Mouse (Mus musculus): ENCODE data around the gene Brf1. TPM values are rescaled to one million over a fixed set of nuclear protein-coding genes. Genes with fewer than 3 reads are reported as not detected.
A peak's percentile ranks its signal among the peaks of the same experiment; 100 is the strongest.

Brf1 gene
- total RNA-seq, 2 experiments from 2014 or later, result 41.4 to 55.5 TPM

DNA sequence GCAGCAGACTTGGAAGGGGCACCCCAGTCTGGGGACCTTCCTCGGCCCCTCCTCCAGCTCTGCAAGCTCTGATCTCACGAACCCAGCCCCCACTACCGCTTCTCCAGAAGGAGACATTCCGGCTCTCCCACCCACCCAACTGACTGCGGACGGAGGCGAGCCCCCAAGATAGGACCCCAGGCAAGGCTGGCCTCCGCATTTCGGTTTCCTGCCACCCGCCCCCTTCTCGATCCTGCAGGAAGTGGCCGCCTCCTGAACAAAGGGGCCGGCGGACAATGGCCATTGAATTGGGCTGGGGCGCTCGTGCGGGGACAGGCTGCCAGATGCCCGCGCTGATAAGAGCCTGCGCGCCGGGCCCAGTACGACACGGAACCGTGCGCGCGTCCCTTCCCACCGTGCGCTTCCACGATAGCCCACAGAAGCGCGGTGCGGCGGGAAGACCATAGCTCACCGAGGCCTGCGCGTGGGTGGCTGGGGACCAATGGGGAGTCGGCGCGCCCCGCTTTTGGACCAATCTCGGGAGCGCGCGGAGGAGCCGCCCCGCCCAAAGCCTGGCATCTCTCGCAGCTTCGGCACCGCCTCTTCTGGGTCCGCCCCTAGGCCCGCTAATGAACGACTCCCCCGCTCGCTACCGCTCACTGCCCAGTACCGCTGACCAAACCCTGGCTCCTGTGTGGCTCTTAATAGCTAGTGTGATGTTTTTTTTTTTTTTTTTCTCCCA lies 50.3 kb downstream of the Brf1 start:
- peak; percentile 92 to 94 for DNase-seq (ENCODE audit: low spot score in 2 of 2)
- intact Hi-C loops (cut with DNase I), result no loop called here

DNA sequence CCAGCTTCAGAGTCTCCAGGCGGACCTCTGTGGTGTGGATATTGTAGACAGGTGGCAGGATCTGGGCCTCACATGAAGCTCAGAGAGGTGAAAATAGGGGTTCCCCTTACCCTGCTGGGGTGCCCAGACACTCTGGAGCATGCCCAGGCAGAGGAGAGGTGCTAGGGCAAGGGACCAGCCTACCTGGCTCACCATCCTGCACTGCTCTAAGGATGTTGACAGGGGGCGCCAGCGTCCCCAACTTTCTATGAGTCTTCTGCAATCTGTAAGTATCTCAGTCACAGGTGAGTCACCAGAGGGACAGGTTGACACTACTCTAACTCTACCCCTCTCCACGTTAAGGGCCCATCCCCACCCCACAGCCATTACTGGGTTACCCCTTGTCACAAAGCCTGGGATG lies 53.2 kb downstream of the Brf1 start:
- intact Hi-C loops (cut with DNase I), result no loop called here
- DNase-seq (ENCODE audit: low spot score in 2 of 2), result no peak

DNA sequence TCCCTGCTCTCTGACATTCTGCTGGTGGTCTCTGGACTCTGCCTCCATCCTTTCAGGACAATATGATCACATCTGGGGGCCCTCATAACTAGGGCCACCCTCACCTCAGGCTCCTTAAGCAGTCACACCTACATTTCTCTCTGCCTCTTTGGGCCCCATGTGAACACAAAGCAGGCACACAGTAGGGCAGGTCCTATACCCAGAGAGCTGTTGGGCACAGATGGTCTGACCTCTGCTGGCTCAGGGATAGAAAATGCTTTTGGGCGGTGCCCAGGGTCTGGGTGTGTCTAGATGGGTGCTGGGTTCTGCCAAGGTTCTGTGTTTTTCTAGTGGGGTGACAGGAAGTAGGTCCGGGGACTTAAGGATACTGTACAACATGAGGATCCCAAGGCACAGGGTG lies 56.8 kb downstream of the Brf1 start:
- DNase-seq (ENCODE audit: low spot score in 2 of 2), result no peak
- intact Hi-C loops (cut with DNase I), result loop anchor here (5.0 kb wide), 1 partner anchor 66 kb away; no protein-coding TSS in a partner anchor

DNA sequence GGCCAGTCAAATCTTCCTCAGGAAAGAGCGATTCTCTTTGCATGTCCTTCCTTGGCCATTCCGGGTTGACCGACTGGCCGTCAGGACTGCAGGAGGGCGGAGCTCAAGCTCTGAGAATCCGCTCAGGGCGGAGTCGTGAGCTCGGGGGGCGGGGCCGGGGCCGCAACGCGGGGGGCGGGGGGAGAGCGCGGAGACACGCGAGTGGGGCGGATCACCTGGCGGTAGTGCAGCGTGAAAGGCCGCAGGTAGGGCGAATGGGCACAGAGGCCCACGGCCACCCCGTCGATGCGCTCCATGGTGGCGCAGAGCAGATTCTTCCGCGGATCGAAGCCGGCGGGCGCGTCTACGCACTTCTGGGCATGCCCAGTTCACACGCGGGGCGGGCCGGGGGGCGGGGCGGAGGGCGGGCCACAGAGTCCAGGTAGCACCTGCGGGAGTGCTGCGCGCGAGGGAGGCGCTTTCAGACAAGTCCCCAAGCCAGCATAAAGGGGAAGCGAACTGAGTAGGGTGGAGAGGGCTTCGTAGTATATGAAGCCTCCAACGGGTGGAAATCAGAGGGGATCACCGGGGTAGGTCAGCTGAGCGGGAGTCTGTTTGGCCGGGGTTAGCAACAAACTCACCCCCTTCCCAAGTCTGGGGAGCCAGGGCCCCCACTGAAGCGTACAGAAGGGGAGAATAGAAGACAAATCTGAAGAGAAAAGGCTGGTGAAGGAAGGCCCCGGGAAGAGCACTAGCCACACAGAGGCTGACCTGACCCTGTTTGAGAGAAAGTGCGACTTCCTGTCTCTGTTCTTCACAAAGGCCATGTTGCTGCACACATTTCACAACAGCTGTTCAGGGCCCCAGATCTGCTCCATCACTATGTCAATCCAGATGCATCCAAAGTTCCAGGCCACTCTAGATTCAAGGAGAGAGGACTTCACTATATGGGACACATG lies 58.5 kb downstream of the Brf1 start, which contains the start of gene Nudt14:
Nudt14 (minus strand) TSS at position 349 of the 938 bp plus-strand sequence.
- DNase-seq (ENCODE audit: low spot score in 2 of 2), result peak; percentile 76 to 80
- intact Hi-C loops (cut with DNase I), result loop anchor here (5.0 kb wide), 1 partner anchor 65 kb away; no protein-coding TSS in a partner anchor

DNA sequence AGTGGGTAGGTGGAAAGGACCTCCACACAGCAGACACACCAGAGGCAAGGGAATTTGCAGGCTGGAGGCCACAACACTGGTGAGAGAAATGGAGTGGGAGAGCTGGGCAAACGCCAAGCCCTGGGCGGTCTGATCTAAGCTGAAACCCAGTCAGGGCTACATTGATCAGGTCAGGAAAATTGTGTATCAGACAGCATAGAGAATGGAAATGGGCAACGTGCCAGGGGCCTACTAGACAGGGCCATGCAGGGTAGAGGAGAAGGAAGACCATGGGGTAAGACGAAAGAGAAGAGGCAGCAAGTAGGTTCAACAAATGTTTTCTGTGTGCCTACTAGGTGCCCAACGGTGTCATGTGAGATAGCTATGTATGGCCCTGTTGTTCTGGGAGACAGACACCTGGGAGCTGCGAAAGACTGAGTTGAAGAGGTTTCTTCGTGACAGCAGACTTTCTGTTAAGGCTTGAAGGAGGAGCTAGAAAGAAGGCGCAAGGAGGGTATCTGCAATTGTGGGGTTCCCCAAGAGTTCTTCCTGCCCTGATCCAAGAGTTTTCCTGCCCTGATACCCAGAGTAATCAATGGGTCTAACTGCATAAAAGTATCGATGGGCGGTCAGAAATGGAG lies 59.2 kb downstream of the Brf1 start:
- intact Hi-C loops (cut with DNase I), result loop anchor here (5.0 kb wide), 1 partner anchor 64 kb away; no protein-coding TSS in a partner anchor
- no peak for DNase-seq (ENCODE audit: low spot score in 2 of 2)

DNA sequence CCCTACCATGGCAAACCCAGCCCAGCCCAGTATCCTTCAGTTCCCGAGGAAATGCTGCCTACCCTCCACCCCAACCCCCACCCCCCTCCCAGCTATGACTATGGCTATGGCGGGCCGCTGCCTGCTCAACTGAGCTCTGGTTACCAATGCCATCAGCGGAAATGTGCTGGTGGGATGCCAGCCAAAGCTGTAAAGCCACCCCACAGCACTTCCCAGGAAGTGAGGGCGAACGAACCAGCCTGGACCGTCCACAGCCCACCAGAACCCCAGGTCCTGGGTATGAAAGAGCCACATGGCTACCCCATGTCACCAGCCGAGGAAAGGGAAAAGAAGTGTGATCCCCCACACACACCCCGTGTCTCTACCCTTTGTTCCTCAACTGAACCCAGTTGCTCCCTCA lies 59.8 kb downstream of the Brf1 start:
- intact Hi-C loops (cut with DNase I), result loop anchor here (5.0 kb wide), 1 partner anchor 63 kb away; no protein-coding TSS in a partner anchor
- no peak for DNase-seq (ENCODE audit: low spot score in 2 of 2)

DNA sequence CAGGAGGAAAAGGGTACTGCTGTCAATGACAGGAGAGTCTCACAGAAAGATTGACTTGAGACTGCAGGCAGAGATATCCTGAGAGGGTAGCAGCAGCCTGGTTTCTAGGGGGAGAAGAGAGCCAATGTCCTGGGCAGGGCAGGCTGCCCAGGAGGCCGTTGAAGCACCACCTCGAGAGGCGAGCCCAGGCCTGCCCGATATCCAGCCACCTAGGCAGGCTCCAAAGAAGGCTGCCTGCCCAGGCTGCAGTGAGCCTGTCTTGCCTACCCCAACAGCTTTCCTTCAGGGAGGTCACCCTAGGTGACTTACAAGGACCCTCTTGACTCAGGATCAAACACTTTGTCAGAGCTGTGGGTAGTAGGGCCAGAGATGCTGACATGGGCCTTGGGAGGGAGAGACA lies 60.3 kb downstream of the Brf1 start:
- intact Hi-C loops (cut with DNase I), result loop anchor here (5.0 kb wide), 1 partner anchor 63 kb away; no protein-coding TSS in a partner anchor
- no peak for DNase-seq (ENCODE audit: low spot score in 2 of 2)

DNA sequence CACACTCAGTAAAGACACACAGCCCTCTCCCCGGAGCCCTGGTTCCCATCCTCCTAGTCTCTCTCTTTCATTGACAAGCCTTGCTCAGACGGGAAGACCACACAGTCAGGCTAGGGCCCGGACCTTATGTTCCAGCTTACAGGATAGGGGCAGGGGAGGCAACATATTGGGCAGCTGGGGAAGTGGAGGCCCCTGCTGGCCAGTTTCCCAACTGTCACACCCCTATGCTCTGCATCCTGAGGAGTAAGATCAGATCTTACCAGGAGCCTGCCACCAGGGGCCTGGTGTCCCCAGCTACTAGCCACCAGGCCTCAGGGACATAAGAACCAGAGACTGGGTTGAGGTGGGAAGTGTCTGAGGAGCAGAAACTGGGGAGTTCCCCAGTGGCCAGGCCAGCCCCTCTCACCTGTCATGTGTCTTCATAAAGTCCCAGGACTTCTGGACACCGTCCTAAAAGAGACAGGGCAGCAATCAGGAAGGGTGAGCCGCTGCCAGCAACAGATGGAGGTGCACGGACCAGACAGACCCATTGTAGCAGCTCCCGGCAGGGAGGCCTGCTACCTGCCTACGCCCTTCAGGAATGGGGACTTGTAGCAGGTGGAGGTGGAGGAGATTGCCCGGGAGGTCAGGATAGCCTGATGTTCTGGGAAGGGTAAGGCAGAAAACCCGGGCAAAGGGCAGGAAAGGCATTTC lies 61.5 kb downstream of the Brf1 start:
- DNase-seq (ENCODE audit: low spot score in 2 of 2), result no peak
- intact Hi-C loops (cut with DNase I), result no loop called here

DNA sequence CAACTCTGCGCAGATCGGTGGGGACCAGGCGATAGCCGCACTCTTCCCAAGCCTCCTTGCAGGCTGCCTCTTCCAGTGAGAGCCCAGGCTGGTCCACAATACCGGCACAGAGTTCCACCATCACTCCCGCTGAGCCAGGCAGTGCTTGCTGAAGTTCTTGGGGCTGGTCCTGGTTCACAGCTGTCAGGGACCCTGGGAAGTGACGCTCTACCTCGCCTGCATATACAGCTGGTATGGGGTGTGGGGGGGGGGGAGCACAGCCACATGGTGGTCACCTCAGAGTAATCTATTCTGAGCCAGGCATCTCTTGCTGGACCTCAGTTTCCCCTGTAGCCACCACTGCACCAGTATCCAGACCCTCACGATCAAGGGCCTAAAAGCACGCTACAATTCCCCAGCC lies 62.1 kb downstream of the Brf1 start:
- DNase-seq (ENCODE audit: low spot score in 2 of 2), result no peak
- intact Hi-C loops (cut with DNase I), result no loop called here

DNA sequence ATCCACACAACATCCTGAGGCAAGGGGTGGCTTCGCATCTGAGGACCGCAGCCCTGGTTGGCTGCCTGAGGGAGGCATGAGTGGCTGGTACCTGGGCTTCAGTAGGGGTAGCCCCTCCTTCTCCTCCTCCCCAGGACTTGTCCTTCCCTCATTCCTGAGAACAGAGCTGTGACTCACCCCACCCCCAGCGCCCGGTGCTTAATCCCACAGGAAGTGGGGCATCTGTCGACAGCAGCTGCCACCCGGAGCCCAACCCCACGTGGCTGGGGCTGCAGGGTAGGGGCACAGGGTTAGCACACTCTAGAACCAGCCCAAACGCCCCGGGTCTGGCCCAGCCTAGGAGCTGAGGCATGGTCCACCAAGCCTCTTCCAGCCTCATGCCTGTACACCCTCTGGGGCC lies 62.6 kb downstream of the Brf1 start:
- intact Hi-C loops (cut with DNase I), result no loop called here
- DNase-seq (ENCODE audit: low spot score in 2 of 2), result no peak

DNA sequence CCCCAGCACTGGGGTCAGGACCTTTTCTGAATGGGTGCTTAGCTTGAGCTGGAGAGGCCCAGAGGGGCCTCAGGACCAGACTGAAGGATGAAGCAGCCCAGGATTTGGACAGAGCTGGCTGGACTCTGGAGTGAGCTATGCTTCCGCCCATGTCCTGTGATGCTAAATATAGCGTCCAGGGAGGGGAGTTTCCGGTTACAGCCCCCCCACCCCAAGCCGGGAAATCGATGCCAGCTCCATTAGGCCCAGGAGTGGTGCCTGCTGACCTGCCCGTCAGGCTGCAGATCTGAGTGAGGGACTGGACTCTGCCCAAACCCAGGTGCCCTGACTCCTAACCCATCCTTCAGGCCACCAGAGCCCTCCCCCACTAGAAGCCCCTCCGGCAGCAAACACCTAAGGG lies 67.9 kb downstream of the Brf1 start:
- DNase-seq (ENCODE audit: low spot score in 2 of 2), result no peak
- intact Hi-C loops (cut with DNase I), result no loop called here

DNA sequence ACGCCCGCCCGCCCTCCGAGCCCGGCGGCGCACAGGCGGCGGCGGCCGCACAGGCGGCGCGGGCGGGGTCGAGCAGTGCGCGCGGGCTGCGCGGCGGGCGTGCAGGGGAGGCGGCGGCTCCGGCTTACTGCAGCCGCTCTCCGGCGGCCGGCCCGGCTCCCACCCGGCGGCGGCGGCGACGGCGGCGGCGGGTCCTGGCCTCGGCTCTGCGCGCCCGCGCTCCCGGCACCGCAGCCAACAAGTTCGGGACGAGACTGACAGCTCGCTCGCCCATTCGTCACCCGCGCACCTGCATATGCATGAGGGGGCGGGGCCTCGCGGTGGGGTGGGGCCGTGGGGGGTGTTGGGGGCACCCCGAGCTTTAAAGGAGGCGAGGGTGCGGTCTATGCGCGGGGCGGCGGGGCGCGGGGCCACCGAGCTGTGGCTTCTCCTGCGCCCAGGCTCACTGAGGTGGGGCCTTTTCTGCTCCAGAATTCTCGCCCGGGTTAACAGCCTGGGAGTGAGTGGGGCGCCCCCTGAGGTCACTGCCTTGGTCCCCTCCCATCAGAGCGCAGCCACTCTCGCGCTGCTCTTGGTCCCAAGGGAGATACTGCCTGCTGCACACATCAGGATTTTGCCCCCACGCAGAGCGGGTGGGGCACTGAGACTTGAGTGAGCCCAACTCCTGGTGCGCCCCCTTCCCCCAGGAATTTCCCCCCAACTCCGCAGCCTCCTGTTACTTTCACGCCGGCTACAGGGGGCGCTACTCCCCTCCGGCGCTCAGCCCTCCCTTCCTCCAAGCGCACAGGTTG lies 70.7 kb downstream of the Brf1 start, which contains the start of gene Jag2:
Jag2 (minus strand) TSS at position 215 of the 791 bp plus-strand sequence.
- peak; percentile 79 to 81 for DNase-seq (ENCODE audit: low spot score in 2 of 2)
- intact Hi-C loops (cut with DNase I), result loop anchor here (2.0 to 5.0 kb wide), 2 partner anchors 47 to 52 kb away; partner anchors contain the start of gene Btbd6

DNA sequence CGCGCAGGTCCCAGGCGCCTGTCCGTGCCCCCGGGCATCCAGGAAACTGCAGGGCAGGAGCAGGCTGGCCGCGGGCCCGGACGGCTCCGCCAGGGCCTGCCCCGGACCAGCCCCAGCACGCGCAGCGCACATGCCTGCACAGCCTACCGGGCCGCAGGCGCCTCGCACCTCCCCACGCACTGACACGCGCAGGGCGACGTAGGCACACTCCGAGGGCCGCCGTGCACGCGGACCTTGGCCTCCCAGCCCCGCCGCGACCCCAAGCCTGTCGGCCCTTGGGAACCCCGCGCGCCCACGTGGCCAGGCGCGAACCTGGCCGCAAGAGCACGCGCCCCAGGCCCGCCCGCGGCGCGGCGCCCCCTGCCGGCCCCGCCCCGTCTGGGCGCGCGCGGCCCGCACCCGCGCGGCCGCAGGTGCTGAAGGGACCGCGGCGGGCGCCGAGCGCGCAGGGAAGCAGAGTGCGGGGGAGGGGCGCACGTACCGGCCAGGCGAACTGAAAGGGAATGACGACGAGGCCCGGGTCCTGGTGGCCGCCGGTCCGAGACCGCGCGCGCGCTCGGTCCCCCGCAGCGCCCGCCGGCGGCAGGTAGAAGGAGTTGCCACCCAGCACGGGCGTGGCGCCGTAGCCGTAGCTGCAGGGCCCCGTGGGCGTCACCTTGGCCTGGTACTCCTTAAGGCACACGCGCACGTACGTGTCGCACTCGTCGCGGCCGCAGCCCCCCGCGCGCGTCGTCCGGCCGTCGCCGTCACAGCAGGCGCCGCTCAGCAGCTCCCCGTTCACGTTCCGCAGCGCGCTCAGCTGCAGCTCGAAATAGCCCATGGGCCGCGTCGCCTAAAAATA lies 71.9 kb downstream of the Brf1 start:
- intact Hi-C loops (cut with DNase I), result loop anchor here (2.0 to 5.0 kb wide), 2 partner anchors 48 to 51 kb away; partner anchors contain the start of gene Btbd6
- peak; percentile 76 to 85 for DNase-seq (ENCODE audit: low spot score in 2 of 2)

DNA sequence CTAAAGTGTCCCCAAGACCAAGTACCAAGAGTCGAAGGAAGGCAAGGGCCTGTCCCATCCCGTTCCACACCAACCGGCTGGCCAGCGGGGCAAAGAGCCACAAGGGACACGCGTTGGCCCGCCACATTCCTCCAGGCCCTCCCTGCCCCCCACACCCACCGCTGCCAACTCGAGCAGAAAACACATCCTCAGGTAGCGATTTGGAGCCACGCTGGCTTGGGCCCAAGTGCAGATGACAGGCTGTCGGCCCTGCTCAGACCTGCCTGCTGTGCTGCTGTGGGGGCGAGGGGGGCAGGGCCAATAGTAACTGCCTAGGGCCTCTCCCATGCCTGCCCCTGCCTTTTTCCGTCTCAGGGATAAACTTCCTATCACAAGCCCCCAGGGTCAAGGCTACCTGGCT lies 73.2 kb downstream of the Brf1 start:
- DNase-seq (ENCODE audit: low spot score in 2 of 2), result no peak
- intact Hi-C loops (cut with DNase I), result loop anchor here (5.0 kb wide), 1 partner anchor 50 kb away; no protein-coding TSS in a partner anchor

DNA sequence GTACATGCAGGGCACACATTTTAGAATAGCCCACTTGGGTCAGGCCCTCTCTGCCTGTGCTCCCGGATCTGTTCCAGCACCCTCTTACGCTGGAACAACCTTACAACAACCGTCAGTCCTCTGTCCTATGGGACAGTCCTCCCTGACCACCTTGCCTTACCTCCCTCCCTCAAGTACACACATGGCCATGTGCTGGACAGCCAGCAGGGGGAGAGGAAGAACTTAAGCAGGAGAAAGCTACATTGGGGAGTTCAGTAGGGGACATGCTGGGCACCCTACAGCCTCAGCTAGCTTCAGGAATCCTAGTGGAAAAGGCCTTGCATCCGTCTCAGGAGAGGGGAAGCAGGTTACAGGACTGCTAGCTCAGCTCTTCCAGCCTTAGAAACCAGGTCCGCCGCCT lies 74.6 kb downstream of the Brf1 start:
- intact Hi-C loops (cut with DNase I), result loop anchor here (5.0 kb wide), 1 partner anchor 49 kb away; no protein-coding TSS in a partner anchor
- DNase-seq (ENCODE audit: low spot score in 2 of 2), result no peak

DNA sequence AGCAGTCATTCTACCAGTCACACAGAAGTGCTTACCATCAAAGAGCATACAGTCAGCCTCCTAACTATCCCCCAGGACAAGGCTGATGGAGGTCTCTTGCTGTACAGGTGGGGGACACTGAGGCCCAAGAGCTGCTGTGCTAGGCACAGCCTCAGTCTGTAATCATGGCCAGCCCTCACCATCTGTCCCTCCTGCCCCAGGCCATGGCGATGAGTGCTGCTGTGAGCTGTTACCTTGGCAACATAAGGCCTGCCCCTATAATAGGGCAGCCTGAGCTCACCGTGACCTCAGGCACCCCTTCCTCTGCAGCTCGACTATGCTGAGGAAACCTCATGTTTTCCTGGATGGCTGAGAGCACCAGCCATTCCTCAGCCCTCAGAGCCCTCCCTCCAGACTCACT lies 78.0 kb downstream of the Brf1 start:
- DNase-seq (ENCODE audit: low spot score in 2 of 2), result no peak
- intact Hi-C loops (cut with DNase I), result no loop called here

DNA sequence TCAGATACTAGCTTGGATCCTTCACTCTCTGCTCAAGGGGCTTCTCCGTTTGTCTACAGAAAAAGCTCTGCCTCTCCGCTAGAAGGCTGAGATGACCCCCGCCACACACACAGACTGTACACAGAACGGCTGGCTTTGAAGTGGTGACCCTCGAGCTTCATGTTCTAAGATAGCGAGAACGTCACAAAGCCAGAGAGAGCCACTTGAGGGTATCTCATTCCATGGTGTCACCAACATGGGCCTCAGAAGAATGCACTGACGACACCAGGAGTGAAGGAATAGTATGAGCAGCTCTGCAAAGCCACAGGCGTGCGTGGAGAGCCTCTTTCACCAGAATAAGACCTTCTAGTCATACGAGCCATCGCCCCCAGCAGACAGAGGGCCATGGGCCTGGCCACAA lies 79.0 kb downstream of the Brf1 start:
- no peak for DNase-seq (ENCODE audit: low spot score in 2 of 2)
- intact Hi-C loops (cut with DNase I), result no loop called here

Data from left cerebral cortex, postnatal 36 days (tissue).